Mouse (Mus musculus) heart, postnatal 0 days (tissue): ENCODE results near the gene Gm20458. TPM values are rescaled to one million over a fixed set of nuclear protein-coding genes. Genes with fewer than 3 reads are reported as not detected.

ENCODE experiments used
- ATAC-seq: fragments of 200-750 bp; cut with Nextera tagmentation; 2 replicates; pipeline ENCODE4 v1.8.0; 2017; ENCODE audit warnings: low read depth, moderate number of reproducible peaks, moderate library complexity; ENCODE audit not compliant: insufficient read depth
- DNase-seq: peaks from one replicate; pipeline ENCODE4 v3.0.0-alpha.2; 2016; ENCODE audit warnings: low spot score
- H3K27ac ChIP-seq: fragments of 300-500 bp; sonication (generic); 2 replicates; pipeline ENCODE4 v1.5.1; 2014; ENCODE audit warnings: low read depth, mild to moderate bottlenecking
- H3K27me3 ChIP-seq: fragments of 300-500 bp; sonication (generic); 2 replicates; pipeline ENCODE4 v1.6.1; 2014; ENCODE audit warnings: low read length, mixed read lengths; ENCODE audit not compliant: control insufficient read depth, insufficient read depth
- H3K36me3 ChIP-seq: fragments of 300-500 bp; sonication (generic); replicated peaks from 2 replicates; pipeline ENCODE4 v1.6.1; 2014; ENCODE audit warnings: low read length, mixed read lengths; ENCODE audit not compliant: control insufficient read depth, insufficient read depth
- H3K4me1 ChIP-seq: fragments of 300-500 bp; sonication (generic); 2 replicates; pipeline ENCODE4 v1.6.1; 2014; ENCODE audit warnings: antibody characterized with exemption; ENCODE audit not compliant: control insufficient read depth, insufficient read depth
- H3K4me2 ChIP-seq: fragments of 300-500 bp; sonication (generic); 2 replicates; pipeline ENCODE4 v1.6.1; 2014; ENCODE audit warnings: low read depth, mild to moderate bottlenecking, low read length, moderate library complexity
- H3K4me3 ChIP-seq: fragments of 300-500 bp; sonication (generic); 2 replicates; pipeline ENCODE4 v1.5.1; 2014; ENCODE audit warnings: low read depth, low read length
- H3K9ac ChIP-seq: fragments of 300-500 bp; sonication (generic); replicated peaks from 2 replicates; pipeline ENCODE4 v1.6.1; 2014; ENCODE audit warnings: low read depth, low read length, mixed read lengths
- H3K9me3 ChIP-seq: fragments of 300-500 bp; sonication (generic); replicated peaks from 2 replicates; pipeline ENCODE4 v1.6.1; 2016; ENCODE audit warnings: low read length; ENCODE audit not compliant: control insufficient read depth
- CTCF ChIP-seq: IDR thresholded peaks from 2 replicates; pipeline ENCODE4 v1.5.1; 2016; ENCODE audit warnings: antibody characterized with exemption, control low read depth, low read depth
- EP300 ChIP-seq: IDR thresholded peaks from 2 replicates; pipeline ENCODE4 v1.6.1; 2016; ENCODE audit warnings: antibody characterized with exemption, low read depth
- WGBS: fragments of 180-500 bp; shearing (Covaris S2); extraction: QIAGEN DNeasy Blood & Tissue Kit; methylation state at CpG from one replicate; pipeline ENCODE4 v1.1.7; 2014; 5-methylcytosine and 5-hydroxymethylcytosine counted together
- polyA plus RNA-seq: library from polyadenylated mRNA; unstranded; fragments of >200 nt; fragmentation: Nextera tagmentation; extraction: Ambion mirVana; gene quantifications from 2 replicates; pipeline ENCODE4 v1.2.1, GENCODE M21; 2015
- total RNA-seq: library from RNA; depleted of rRNA; stranded (reverse); fragments of >200 nt; gene quantifications from 2 replicates; pipeline ENCODE4 v1.2.3, GENCODE M21; 2014; ENCODE audit warnings: low replicate concordance

Gene Gm20458
- total and polyA plus RNA-seq, 2 experiments from 2014 or later, result 15.5 to 34.3 TPM

- TF ChIP-seq EP300 (no peak), CTCF (no peak)
- no peak for DNase-seq
- H3K4me3 ChIP-seq, result no peak overlapping the region
- 0 out of 2 replicates have a peak, but pooled peaks cover 5% of the 10 kb centered on the region for H3K27me3 ChIP-seq
- no peak for ATAC-seq
- H3K9ac ChIP-seq, result no peak overlapping the region
- peaks cover 31% of the 10 kb centered on the region for H3K36me3 ChIP-seq
- no peaks in the 10 kb centered on the region for H3K4me1 ChIP-seq
- no peak overlapping the region for H3K27ac ChIP-seq
- 86% methylated on average over 8 of the region's 8 CpGs for WGBS
- no peaks in the 10 kb centered on the region for H3K9me3 ChIP-seq
- no peak overlapping the region for H3K4me2 ChIP-seq
These were observed 36.4 kb upstream of the Gm20458 start for GRCm38 (mm10) chr2:164424406-164424805.

DNA sequence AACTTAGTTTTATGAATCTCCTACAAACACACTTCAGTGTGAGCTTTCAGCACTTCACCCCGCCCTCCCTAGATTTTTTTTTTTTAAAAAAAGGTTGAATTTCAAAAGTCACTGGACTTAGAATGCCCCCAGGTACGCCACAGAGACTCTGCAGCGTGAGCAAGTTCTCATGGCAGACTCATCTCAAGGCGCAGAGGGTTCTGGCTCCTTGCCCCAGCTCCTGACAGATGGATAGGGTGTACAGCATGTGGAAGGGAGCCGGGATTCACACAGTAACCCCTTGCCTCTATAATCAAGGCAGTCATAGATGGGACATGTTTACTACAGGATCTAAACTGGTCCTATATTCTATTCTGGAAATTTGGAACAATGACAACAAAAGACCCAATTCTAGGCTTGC is 35.4 kb upstream of the Gm20458 start:
- 88% methylated on average over 5 of the region's 5 CpGs for WGBS
- Histone ChIP-seq H3K9me3 (no peaks in the 10 kb centered on the region), H3K27ac (no peak overlapping the region), H3K36me3 (peaks cover 32% of the 10 kb centered on the region), H3K4me3 (no peak overlapping the region), H3K4me1 (no peaks in the 10 kb centered on the region), H3K4me2 (no peak overlapping the region), H3K9ac (no peak overlapping the region), H3K27me3 (0 out of 2 replicates have a peak, but pooled peaks cover 4% of the 10 kb centered on the region)
- ATAC-seq, result no peak
- TF ChIP-seq CTCF (no peak), EP300 (no peak)
- no peak for DNase-seq

GRCm38 (mm10) chr2:164426121-164426520 is 34.6 kb upstream of the Gm20458 start:
- H3K27ac ChIP-seq, result no peak overlapping the region
- no peaks in the 10 kb centered on the region for H3K4me1 ChIP-seq
- 41% methylated on average over 12 of the region's 12 CpGs for WGBS
- H3K9ac ChIP-seq, result no peak overlapping the region
- H3K27me3 ChIP-seq, result 0 out of 2 replicates have a peak, but pooled peaks cover 4% of the 10 kb centered on the region
- ATAC-seq (no peak), DNase-seq (no peak)
- peaks cover 32% of the 10 kb centered on the region for H3K36me3 ChIP-seq
- no peak overlapping the region for H3K4me2 ChIP-seq
- no peaks in the 10 kb centered on the region for H3K9me3 ChIP-seq
- no peak for TF ChIP-seq EP300
- no peak for TF ChIP-seq CTCF
- no peak overlapping the region for H3K4me3 ChIP-seq

DNA sequence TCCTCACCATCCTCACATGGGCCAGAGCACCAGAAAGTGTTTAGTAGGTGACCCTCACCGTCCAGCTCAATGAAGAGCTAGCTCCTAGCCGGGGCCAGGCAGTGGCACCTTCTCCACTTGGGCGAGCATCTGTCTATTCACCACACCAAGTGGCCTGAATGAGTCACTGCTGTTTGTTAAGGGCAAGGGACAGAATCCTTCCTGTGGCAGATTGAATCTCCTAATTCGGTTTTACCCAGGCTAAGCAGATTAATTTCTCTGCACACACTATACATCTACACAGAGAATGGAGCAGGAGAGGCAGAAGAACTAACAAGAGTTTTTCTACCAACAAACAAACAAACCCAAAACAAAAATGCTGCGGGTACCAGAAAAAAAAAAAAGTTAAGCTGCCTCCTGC is 33.8 kb upstream of the Gm20458 start:
- no peak for DNase-seq
- no peak for ATAC-seq
- H3K4me3 ChIP-seq, result no peak overlapping the region
- no peak overlapping the region for H3K4me2 ChIP-seq
- H3K4me1 ChIP-seq, result no peaks in the 10 kb centered on the region
- TF ChIP-seq CTCF (no peak), EP300 (no peak)
- H3K36me3 ChIP-seq, result peaks cover 32% of the 10 kb centered on the region
- 81% methylated on average over 5 of the region's 5 CpGs for WGBS
- no peaks in the 10 kb centered on the region for H3K9me3 ChIP-seq
- H3K27ac ChIP-seq, result no peak overlapping the region
- H3K9ac ChIP-seq, result no peak overlapping the region
- H3K27me3 ChIP-seq, result 0 out of 2 replicates have a peak, but pooled peaks cover 4% of the 10 kb centered on the region

DNA sequence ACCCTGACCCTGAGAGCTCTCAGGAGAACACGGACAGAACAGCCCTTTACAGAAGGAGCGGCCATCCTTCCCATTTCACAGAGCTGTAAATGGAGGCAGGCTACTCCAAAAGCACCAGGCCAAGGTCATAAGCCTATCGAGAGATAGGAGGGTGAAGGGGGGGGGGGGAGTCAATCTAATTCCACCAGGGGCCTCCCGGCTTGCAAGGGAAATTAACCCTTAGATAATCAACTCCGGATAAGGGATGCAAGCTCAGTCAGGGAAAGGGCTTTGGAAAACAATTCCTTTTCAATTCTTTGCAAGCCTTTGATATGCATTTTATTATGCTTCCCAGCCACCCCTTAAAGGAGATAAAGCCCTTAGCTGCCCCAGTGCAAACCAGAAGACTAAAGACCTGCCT is 32.3 kb upstream of the Gm20458 start:
- no peak overlapping the region for H3K27ac ChIP-seq
- peaks cover 10% of the 10 kb centered on the region for H3K4me1 ChIP-seq
- H3K9ac ChIP-seq, result no peak overlapping the region
- WGBS, result 48% methylated on average over 5 of the region's 5 CpGs
- no peak overlapping the region for H3K4me2 ChIP-seq
- 0 out of 2 replicates have a peak, but pooled peaks cover 4% of the 10 kb centered on the region for H3K27me3 ChIP-seq
- TF ChIP-seq EP300 (no peak), CTCF (no peak)
- DNase-seq (no peak), ATAC-seq (no peak)
- H3K4me3 ChIP-seq, result no peak overlapping the region
- no peaks in the 10 kb centered on the region for H3K9me3 ChIP-seq
- peaks cover 32% of the 10 kb centered on the region for H3K36me3 ChIP-seq

DNA sequence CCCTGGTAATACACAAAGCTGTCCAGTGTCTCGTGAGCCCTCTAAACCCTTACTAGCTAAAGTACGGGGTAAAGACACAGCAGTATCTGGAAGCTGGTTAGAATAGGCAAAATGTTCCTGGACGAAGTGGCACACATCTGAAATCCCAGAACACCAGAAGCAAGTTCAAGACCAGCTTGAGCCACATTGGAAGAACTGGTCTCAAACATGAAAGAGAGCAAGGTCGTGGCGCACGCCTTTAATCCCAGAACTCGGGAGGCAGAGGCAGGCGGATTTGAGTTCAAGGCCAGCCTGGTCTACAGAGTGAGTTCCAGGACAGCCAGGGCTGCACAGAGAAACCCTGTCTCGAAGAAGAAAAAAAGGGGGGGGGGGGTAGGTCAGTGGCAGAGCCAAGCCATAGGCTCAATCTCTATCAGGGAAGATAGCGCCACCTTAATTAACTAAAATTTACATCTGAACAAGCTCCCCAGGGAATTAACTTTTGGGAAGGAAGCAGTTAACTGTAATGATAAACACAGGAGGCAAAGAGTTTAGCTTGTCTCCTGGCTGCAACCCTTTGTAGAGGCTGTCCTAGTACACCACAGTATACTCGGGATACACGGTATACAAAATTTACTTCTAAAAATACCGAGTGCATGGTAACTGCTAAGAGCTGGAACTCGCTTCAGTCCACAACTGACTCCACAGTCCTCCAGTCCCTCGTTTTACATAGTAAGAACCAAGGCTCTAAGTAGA is 30.7 kb upstream of the Gm20458 start:
- H3K4me1 ChIP-seq, result peaks cover 11% of the 10 kb centered on the region
- ATAC-seq (no peak), DNase-seq (no peak)
- peaks cover 26% of the 10 kb centered on the region for H3K36me3 ChIP-seq
- WGBS, result 62% methylated on average over 15 of the region's 15 CpGs
- no peak for TF ChIP-seq EP300
- no peak for TF ChIP-seq CTCF
- peaks cover 10% of the 10 kb centered on the region; the same call in 1 of the 2 replicates for H3K27me3 ChIP-seq
- H3K4me2 ChIP-seq, result no peak overlapping the region
- H3K4me3 ChIP-seq, result no peak overlapping the region
- no peak overlapping the region for H3K9ac ChIP-seq
- H3K27ac ChIP-seq, result no peak overlapping the region
- no peaks in the 10 kb centered on the region for H3K9me3 ChIP-seq
